Mouse (Mus musculus) hindbrain, embryonic 12.5 days (tissue): ENCODE results near the gene Cry1. TPM values are rescaled to one million over a fixed set of nuclear protein-coding genes. Genes with fewer than 3 reads are reported as not detected.

Experiments
- ATAC-seq: fragments of 200-750 bp; cut with Nextera tagmentation; 2 replicates; pipeline ENCODE4 v1.8.0; 2017; ENCODE audit warnings: moderate TSS enrichment; ENCODE audit not compliant: low FRiP score
- H3K27ac ChIP-seq: fragments of 300-500 bp; sonication (generic); 2 replicates; pipeline ENCODE4 v1.5.1; 2016; ENCODE audit warnings: mild to moderate bottlenecking
- H3K27me3 ChIP-seq: fragments of 300-500 bp; sonication (generic); 2 replicates; pipeline ENCODE4 v1.6.1; 2016; ENCODE audit warnings: mild to moderate bottlenecking
- H3K36me3 ChIP-seq: fragments of 300-500 bp; sonication (generic); 2 replicates; pipeline ENCODE4 v1.6.1; 2016; ENCODE audit warnings: mild to moderate bottlenecking
- H3K4me1 ChIP-seq: fragments of 300-500 bp; sonication (generic); 2 replicates; pipeline ENCODE4 v1.6.1; 2016
- H3K4me2 ChIP-seq: fragments of 300-500 bp; sonication (generic); replicated peaks from 2 replicates; pipeline ENCODE4 v1.6.1; 2016; ENCODE audit warnings: mild to moderate bottlenecking
- H3K4me3 ChIP-seq: fragments of 300-500 bp; sonication (generic); 2 replicates; pipeline ENCODE4 v1.5.1; 2016; ENCODE audit warnings: mild to moderate bottlenecking
- H3K9ac ChIP-seq: fragments of 300-500 bp; sonication (generic); 2 replicates; pipeline ENCODE4 v1.6.1; 2016; ENCODE audit warnings: mild to moderate bottlenecking, moderate library complexity
- H3K9me3 ChIP-seq: fragments of 300-500 bp; sonication (generic); replicated peaks from 2 replicates; pipeline ENCODE4 v1.6.1; 2016; ENCODE audit warnings: mild to moderate bottlenecking
- WGBS: fragments of 180-500 bp; shearing (Covaris S2); methylation state at CpG from one replicate; pipeline ENCODE4 v1.1.7; 2016; 5-methylcytosine and 5-hydroxymethylcytosine counted together
- polyA plus RNA-seq: library from polyadenylated mRNA; unstranded; fragments of >200 nt; fragmentation: Nextera tagmentation; extraction: Ambion mirVana; gene quantifications from 2 replicates; pipeline ENCODE4 v1.2.1, GENCODE M21; 2016

Gene Cry1
- 37.5 and 37.8 TPM in 2 replicates for polyA plus RNA-seq

- peak within 1 kb of the TSS; percentile 100 for H3K4me2 ChIP-seq
- under 1% methylated on average over 62 of the region's 75 CpGs for WGBS
- H3K36me3 ChIP-seq, result no peaks in the 10 kb centered on the region
- peaks cover 9% of the 10 kb centered on the region for H3K4me1 ChIP-seq
- peak; percentile 97 for ATAC-seq
- H3K9ac ChIP-seq, result peak within 1 kb of the TSS; percentile 86
- peak within 1 kb of the TSS; percentile 92 for H3K4me3 ChIP-seq
- H3K9me3 ChIP-seq, result no peaks in the 10 kb centered on the region
- H3K27ac ChIP-seq, result peak within 1 kb of the TSS; percentile 91
- no peaks in the 10 kb centered on the region for H3K27me3 ChIP-seq
Observed at GRCm38 (mm10) chr10:85184964-85185608, at the start of gene Cry1. TSS of gene Cry1 (minus strand) at chr10:85185064.

- ATAC-seq, result no peak
- Histone ChIP-seq H3K9ac (no peak overlapping the region), H3K4me1 (peaks cover 2% of the 10 kb centered on the region; the same call in 1 of the 2 replicates), H3K4me3 (no peak overlapping the region), H3K27me3 (0 out of 2 replicates have a peak, but pooled peaks cover 3% of the 10 kb centered on the region), H3K4me2 (no peak overlapping the region), H3K9me3 (no peaks in the 10 kb centered on the region), H3K27ac (no peak overlapping the region), H3K36me3 (no peaks in the 10 kb centered on the region)
- 86% methylated on average over 6 of the region's 6 CpGs for WGBS
Observed at GRCm38 (mm10) chr10:85221771-85222050, 36.8 kb upstream of the Cry1 start.

- ATAC-seq, result 0 out of 2 replicates have a peak, but pooled peaks have one; percentile 50
- H3K4me1 ChIP-seq, result peaks cover 2% of the 10 kb centered on the region; the same call in 1 of the 2 replicates
- no peaks in the 10 kb centered on the region for H3K36me3 ChIP-seq
- 0 out of 2 replicates have a peak, but pooled peaks cover 3% of the 10 kb centered on the region for H3K27me3 ChIP-seq
- H3K4me3 ChIP-seq, result no peak overlapping the region
- H3K4me2 ChIP-seq, result no peak overlapping the region
- WGBS, result 35% methylated on average over 22 of the region's 22 CpGs
- H3K9me3 ChIP-seq, result no peaks in the 10 kb centered on the region
- no peak overlapping the region for H3K9ac ChIP-seq
- no peak overlapping the region for H3K27ac ChIP-seq
Observed at GRCm38 (mm10) chr10:85220918-85221770, 36.3 kb upstream of the Cry1 start.

- H3K9ac ChIP-seq, result no peak overlapping the region
- H3K9me3 ChIP-seq, result peaks cover 3% of the 10 kb centered on the region; the same call in 1 of the 2 replicates
- H3K27ac ChIP-seq, result no peak overlapping the region
- no peak overlapping the region for H3K4me3 ChIP-seq
- no peak for ATAC-seq
- H3K4me2 ChIP-seq, result no peak overlapping the region
- H3K36me3 ChIP-seq, result no peaks in the 10 kb centered on the region
- WGBS, result 85% methylated on average over 5 of the region's 5 CpGs
- H3K27me3 ChIP-seq, result no peaks in the 10 kb centered on the region
- no peaks in the 10 kb centered on the region for H3K4me1 ChIP-seq
Observed at GRCm38 (mm10) chr10:85214847-85215246, 30.0 kb upstream of the Cry1 start.

GRCm38 (mm10) chr10:85211673-85212072 is 26.8 kb upstream of the Cry1 start:
- Histone ChIP-seq H3K9ac (no peak overlapping the region), H3K4me1 (no peaks in the 10 kb centered on the region), H3K36me3 (no peaks in the 10 kb centered on the region), H3K4me2 (no peak overlapping the region), H3K9me3 (peaks cover 3% of the 10 kb centered on the region; the same call in 1 of the 2 replicates), H3K27ac (no peak overlapping the region), H3K4me3 (no peak overlapping the region), H3K27me3 (no peaks in the 10 kb centered on the region)
- 91% methylated on average over 5 of the region's 5 CpGs for whole genome bisulfite sequencing
- ATAC-seq, result no peak

- H3K4me1 ChIP-seq, result no peaks in the 10 kb centered on the region
- H3K36me3 ChIP-seq, result no peaks in the 10 kb centered on the region
- H3K27me3 ChIP-seq, result no peaks in the 10 kb centered on the region
- WGBS, result 87% methylated on average over 3 of the region's 3 CpGs
- H3K27ac ChIP-seq, result no peak overlapping the region
- no peak for ATAC-seq
- no peak overlapping the region for H3K4me3 ChIP-seq
- peaks cover 3% of the 10 kb centered on the region; the same call in 1 of the 2 replicates for H3K9me3 ChIP-seq
- no peak overlapping the region for H3K9ac ChIP-seq
- H3K4me2 ChIP-seq, result no peak overlapping the region
Observed at GRCm38 (mm10) chr10:85210125-85210524, 25.3 kb upstream of the Cry1 start.

- Histone ChIP-seq H3K4me3 (no peak overlapping the region), H3K4me1 (no peaks in the 10 kb centered on the region), H3K27me3 (no peaks in the 10 kb centered on the region), H3K4me2 (no peak overlapping the region), H3K36me3 (no peaks in the 10 kb centered on the region), H3K27ac (no peak overlapping the region), H3K9me3 (peaks cover 3% of the 10 kb centered on the region; the same call in 1 of the 2 replicates), H3K9ac (no peak overlapping the region)
- no peak for ATAC-seq
Observed at GRCm38 (mm10) chr10:85209119-85209605, 24.3 kb upstream of the Cry1 start.

- no peak overlapping the region for H3K27ac ChIP-seq
- ATAC-seq, result no peak
- no peak overlapping the region for H3K9ac ChIP-seq
- H3K9me3 ChIP-seq, result no peaks in the 10 kb centered on the region
- no peak overlapping the region for H3K4me3 ChIP-seq
- no peaks in the 10 kb centered on the region for H3K36me3 ChIP-seq
- H3K4me2 ChIP-seq, result no peak overlapping the region
- no peaks in the 10 kb centered on the region for H3K27me3 ChIP-seq
- 48% methylated on average over 2 of the region's 2 CpGs for WGBS
- no peaks in the 10 kb centered on the region for H3K4me1 ChIP-seq
Observed at GRCm38 (mm10) chr10:85205316-85205715, 20.5 kb upstream of the Cry1 start.

- Histone ChIP-seq H3K4me3 (no peak overlapping the region), H3K27ac (no peak overlapping the region), H3K4me2 (no peak overlapping the region), H3K9ac (no peak overlapping the region), H3K27me3 (no peaks in the 10 kb centered on the region), H3K36me3 (no peaks in the 10 kb centered on the region), H3K4me1 (no peaks in the 10 kb centered on the region), H3K9me3 (no peaks in the 10 kb centered on the region)
- no peak for ATAC-seq
- 66% methylated on average over 7 of the region's 7 CpGs for WGBS
Observed at GRCm38 (mm10) chr10:85204255-85204855, 19.5 kb upstream of the Cry1 start.

GRCm38 (mm10) chr10:85194528-85194927 is 9.7 kb upstream of the Cry1 start:
- Histone ChIP-seq H3K9me3 (no peaks in the 10 kb centered on the region), H3K4me2 (no peak overlapping the region), H3K4me3 (no peak overlapping the region), H3K4me1 (no peaks in the 10 kb centered on the region), H3K27ac (no peak overlapping the region), H3K9ac (no peak overlapping the region), H3K36me3 (no peaks in the 10 kb centered on the region), H3K27me3 (no peaks in the 10 kb centered on the region)
- WGBS, result 91% methylated on average over 5 of the region's 5 CpGs
- ATAC-seq, result no peak

- H3K9ac ChIP-seq, result no peak overlapping the region
- H3K36me3 ChIP-seq, result no peaks in the 10 kb centered on the region
- no peak for ATAC-seq
- H3K4me2 ChIP-seq, result no peak overlapping the region
- no peak overlapping the region for H3K4me3 ChIP-seq
- 90% methylated on average over 3 of the region's 3 CpGs for WGBS
- H3K27me3 ChIP-seq, result no peaks in the 10 kb centered on the region
- H3K9me3 ChIP-seq, result no peaks in the 10 kb centered on the region
- no peaks in the 10 kb centered on the region for H3K4me1 ChIP-seq
- H3K27ac ChIP-seq, result no peak overlapping the region
Observed at GRCm38 (mm10) chr10:85193321-85193720, 8.5 kb upstream of the Cry1 start.

- Histone ChIP-seq H3K4me1 (no peaks in the 10 kb centered on the region), H3K36me3 (no peaks in the 10 kb centered on the region), H3K27me3 (no peaks in the 10 kb centered on the region), H3K9ac (no peak overlapping the region), H3K27ac (no peak overlapping the region), H3K4me3 (no peak overlapping the region), H3K9me3 (no peaks in the 10 kb centered on the region), H3K4me2 (no peak overlapping the region)
- no peak for ATAC-seq
Observed at GRCm38 (mm10) chr10:85190652-85191051, 5.8 kb upstream of the Cry1 start.
